Mouse (Mus musculus): ENCODE data around the gene Fpr1. TPM values are rescaled to one million over a fixed set of nuclear protein-coding genes. Genes with fewer than 3 reads are reported as not detected.
A peak's percentile ranks its signal among the peaks of the same experiment; 100 is the strongest.
"Not testable (repeated sequence)": the region's sequence is repeated elsewhere in the genome, so short reads cannot be mapped to it uniquely, and the experiment has no call there.

The Fpr1 gene
- 0.33 TPM in 1 of 2 replicates, not detected in the other for total RNA-seq (2021)
- long read RNA-seq, experiment 1 = 0 reads
- long read RNA-seq, experiment 2, partial matches to known transcripts = 0 of 1 reads
- long read RNA-seq, experiment 2, other reads (novel, unspliced or antisense) = 0 of 1 reads

DNA sequence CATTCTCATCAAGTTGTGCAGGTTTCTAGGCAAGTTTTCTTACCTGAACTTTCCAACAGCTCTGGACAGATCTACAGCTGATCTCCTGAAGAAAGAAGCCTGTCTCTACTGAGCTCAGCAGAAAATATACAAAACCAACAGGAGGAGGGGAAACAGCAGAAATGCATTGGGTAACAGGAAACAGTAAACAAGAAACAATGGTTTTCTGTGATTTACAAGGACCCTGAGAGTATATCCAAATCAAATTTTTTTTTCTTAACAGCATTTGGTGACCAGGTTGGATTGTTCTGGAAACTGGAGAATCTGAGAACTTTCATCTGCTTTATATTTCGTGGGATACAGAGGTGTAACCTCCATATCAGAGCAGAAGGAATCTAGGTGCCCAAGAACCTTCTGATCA, at the start of gene Fpr1:
Fpr1 (minus strand) TSS at position 101 of the 400 bp plus-strand sequence.
- DNase-seq = no peak

DNA sequence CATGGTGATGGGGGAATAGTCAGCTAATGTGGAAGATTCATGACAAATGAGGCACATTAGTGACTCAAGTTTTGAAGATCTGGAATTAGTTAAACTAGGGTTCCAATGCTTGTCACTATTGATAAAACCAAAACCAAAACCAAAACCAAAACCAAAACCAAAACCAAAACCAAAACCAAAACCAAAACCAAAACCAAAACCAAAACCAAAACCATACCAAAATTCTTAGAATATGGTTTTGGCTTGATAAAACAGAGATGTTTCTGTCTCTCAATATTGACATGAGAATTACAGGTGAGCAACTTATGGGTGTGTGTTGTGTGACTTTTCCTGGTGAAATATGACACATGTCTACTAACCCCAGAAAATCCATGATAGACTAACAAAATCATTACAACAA, 34.0 kb upstream of the Fpr1 start:
- no peak for DNase-seq

DNA sequence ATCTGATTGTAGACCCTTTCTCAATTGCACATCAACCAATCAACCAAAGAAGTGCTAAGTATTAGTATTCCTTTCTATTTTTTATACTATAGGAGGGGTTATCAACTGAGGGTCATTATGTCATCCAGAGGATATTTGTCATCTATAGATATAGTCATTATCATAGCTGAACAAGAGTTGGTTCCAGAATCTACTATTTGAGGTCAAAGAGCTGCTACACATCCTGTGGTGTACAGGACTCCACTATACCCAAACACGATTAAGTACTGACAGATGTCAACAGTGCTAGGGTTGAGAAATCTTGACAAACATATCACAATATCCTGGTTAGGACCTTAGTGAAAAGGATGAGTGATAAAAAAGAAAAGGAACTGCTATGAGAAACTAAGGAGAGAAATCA, 33.6 kb upstream of the Fpr1 start:
- DNase-seq = no peak

DNA sequence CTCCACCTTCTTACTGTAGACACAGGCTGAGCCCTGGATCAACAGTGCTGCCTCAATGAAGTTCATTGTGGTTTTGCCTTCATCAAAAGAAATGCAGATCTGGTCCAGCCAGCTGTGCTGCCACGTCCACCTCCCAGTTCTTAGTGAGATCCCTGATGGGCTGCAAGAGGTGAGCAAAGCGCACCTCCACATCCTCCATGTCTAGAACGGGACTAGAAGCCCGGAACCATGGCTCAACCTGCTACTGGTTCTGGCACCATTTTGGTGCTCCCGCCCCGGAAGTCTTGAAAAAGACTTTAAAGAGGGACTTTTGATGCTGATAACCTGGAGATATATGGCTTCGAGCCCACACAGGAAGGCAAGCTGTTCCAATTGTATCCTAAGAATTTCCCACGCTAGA, 28.9 kb upstream of the Fpr1 start:
- not testable (repeated sequence) for DNase-seq

DNA sequence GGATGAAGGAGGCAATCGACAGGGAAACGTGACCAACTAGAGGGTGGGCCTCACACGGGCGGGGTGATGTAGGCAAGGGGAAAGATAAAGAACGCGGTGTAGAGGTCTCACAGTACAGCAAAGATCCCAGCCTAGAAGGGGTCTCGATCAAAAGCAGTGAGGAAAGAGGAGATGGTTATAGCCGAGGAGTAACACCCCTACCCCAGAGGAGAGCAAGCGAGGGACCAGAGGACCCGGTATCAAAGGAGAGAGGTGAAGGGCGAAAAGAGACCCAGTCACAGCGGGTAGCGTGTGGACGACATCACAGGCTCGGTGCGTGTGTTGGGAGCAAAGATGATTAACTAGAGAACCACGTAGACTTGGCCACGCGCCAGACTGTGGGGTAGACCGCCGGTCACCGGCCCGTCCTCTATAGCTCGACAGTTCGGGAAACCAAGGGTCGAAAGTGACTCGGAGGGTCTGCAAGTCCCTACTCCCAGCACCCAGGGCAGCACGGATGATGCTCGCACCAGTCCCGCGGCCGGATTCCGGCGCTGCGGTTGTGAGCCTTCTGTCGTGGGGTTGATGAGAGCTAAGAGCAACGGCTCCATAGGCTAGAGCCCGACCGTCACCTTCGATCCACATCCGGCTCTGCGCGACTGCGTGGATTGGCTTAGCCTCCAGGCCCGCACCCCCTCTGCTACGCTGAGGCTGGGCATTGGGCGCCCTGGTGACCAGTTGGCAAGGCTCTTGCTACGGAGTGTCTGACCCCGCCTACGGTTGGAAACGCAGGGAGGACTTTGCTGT, 26.1 kb upstream of the Fpr1 start:
- peak; percentile 94 for DNase-seq

DNA sequence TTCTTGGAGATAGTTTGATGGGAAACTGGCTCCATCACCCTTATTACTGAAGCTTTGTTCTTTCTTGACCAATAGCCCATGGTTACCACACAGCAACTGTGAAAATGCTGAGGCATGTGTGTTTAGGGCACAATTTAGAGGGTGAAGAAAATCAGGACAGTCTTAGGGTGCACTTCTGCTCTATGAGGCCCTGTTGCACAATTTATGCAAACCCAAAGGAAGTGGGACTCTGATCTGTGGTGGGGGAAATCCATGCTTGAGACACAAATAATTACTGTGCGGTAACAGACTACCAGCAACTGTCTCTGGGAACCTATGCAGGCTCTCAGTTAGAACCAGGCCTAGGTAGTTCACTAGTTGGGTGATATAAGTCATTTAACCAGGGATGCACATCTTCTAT, 17.0 kb upstream of the Fpr1 start:
- no peak for DNase-seq

DNA sequence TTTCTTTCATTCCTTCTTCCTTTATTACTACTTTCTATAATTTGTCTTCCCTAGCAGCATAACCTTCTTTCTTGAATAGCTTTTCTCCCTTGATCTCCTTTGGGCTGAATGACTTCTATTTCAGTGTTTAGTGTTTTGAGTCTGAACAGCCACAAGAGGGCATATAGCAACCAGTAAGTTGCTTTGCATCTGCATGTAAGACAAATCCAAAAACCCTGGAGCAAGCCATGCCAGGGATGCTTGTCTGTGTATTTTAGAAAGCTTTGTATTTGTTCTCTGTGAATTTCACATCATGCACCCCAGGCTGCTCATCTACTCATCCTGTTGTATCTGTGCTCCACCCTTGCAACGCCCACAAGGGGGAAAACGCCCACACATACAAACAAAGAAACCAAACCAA, 15.5 kb upstream of the Fpr1 start:
- no peak for DNase-seq

DNA sequence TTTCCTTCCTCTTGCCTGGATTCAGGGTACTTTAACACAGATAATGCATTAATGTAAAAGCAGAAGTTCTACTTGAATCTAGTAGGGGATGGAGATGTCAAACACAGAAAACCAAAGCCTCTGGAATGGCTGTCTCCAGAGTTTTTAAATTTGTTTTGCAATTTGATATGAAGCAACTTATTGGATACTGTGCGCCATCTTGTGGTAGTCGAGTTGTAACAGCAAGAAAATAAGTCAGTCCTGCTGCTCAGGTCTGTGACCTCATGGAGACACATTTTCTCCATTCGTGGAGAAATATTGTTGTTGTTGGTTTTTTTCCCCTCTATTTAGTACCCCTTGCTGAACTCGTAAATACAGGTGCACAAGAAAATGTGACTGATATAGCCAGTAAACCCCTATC, 12.3 kb upstream of the Fpr1 start:
- DNase-seq = peak; percentile 51

DNA sequence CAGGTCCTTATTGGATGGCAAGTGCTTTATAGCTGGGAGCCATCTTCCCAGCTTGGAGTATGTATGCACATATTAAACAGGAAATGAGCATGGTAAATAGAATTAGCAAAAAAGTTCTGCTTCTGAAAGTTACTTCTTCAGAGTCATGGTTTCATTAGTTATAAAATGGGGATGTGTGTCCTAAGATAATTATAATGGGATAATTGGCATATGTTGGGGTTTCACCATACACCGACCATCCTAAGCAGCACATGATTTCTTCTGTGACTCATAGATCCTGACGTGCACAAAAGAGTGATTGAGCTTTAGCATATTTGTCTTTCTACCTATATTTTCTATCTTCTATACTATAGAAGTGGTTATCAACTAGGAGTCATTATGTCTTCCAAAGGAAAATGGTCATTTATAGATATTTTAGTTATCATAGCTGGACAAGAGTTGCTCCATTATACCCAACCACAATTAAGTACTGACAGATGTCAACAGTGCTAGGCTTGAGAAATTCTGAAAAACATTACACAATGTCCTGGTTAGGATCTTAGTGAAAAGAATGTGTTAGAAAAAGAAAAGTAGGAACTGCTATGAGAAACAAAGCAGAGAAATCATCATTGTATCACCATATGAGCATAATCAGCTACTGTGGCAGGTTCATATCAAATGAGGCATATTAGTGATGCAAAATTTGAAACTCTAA, 6.1 kb upstream of the Fpr1 start:
- DNase-seq = no peak

DNA sequence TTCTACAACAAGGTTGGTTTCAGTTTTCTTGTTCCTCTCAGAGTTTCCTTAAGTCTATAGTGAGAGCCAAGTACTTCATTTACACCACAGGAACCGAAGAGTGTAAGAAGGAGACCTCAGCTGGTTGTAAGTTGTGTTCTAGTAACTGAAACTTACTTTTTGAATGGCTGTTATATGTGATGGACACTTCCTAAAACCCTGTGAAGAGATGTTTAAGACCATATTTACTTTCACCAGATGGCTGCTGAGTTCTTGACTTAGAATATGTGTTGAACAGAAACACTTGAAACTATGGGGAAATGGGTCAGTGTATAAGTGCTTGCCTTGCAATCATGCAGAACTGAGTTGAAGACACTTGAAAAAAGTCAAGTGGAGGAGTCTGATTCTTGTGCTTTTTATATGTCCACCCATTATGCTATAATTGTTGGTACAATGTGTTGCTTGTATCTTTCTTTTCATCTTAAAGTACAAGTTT, 4.1 kb upstream of the Fpr1 start, which contains the start of the genes Fpr2 and Fpr3:
Fpr2 (plus strand) TSS at position 51 of the 475 bp plus-strand sequence.
Fpr3 (plus strand) TSS at position 79 of the 475 bp plus-strand sequence.
- DNase-seq = no peak

DNA sequence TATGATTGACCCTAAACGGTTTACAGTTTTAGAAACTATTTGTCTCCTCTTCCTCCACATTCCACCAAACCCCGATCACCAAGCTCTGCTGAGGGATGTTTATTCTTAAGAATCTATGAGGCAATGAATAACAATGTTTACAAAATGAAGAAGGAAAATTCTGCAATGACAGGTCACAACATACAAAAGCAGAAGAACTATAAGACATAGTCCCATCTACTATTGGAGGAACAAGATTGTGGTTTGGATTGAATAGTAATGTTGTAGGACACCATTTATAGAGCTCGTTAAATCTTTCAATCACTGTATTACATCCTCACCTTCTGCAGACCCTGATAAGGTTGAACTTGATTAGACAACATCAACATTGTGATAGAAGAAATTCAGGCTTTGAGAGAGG, 1.1 kb downstream of the Fpr1 start:
- DNase-seq = no peak

DNA sequence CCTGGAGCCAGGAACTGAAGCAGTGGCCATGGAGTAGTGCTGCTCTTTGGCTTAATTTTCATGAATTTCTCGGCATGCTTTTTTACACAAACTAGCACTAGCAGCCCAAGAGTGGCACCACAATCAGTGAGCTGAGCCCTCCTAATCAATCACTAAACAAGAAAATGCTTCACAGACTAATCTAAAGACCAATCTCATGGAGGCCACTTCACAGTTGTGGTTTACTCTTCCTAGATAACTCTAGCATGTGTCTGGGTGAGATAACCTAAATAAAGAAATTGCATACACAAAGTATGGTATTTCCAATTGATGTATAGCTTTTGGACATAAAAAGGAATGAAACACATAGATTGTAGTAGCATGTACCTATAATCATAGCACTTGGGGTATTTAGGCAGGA, 4.4 kb downstream of the Fpr1 start:
- DNase-seq = no peak

DNA sequence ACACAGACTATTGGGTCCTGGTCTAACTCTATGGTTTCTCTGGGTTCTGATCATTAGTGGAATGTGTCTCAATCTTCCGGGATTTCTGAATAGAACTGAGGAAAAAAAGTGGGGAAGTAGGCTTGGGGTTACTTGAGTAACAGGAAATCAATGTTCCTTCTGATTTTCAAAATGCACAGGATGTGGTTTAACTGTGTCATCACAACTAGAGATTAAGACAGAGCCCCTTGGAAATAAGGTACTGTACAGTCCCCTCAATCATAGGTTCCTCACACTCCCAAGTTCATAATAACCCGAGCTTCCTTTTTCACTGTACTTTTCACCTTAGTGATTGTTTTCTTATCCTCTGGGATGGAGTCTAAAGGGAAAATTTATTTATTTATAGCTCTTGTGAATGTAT, 12.0 kb downstream of the Fpr1 start:
- no peak for DNase-seq

DNA sequence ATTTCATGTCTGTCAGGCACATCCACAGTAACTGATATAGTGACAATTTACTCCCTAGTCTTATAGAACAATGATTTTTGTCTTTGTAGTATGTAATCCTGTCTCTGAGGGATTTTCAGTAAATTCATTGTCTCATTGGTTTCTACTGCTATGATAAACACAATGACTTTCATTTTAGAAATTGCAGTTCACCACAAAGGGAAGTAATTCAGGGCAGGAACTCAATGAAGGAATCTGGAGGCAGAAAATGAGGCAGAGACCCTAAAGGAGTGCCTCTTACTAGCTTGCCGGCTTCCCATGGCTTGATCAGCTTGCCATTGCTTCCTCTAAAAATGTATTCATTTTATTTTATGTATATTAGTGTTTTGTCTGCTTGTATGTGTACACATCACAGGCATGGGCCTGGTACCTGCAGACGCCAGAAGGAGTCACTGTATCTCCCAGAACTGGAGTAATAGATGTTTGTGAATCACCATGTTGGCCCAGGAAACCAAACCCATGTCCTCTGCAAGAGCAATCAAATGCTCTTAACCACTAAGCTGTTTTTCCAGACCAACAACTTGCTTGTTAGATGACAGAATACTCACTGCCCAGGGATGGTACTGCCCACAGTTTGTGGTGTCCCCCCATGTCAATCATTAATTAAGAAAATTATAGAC, 12.7 kb downstream of the Fpr1 start:
- no peak for DNase-seq

DNA sequence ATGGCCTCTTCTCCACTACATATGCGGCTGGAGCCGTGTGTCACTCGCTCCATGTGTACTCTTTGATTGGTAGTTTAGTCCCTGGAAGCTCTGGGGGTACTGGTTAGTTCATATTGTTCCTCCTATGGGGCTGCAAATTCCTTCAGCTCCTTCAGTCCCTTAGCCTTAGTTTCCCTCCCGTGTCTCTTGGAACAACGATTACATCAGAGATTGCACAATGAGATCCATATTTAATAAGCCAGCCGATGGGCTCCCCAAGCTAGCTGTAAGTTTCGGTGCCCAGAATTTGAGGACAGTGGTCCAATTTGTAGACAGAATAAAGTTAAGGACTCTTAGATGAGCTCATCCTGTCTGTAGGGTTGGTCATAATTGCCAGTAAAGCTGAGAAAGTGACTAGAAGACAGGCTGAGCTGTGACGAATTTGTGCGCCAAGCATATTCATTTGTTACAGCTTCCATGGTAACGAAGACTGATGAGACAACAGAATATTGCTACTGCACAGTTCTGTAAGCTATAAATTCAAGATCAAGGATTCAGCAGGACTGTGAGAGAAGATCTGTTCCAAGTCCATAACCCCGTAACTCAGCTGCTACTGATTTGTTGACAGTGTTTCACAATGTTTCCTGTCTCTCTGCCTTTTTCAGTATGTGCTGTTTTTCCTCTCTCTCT, 16.8 kb downstream of the Fpr1 start:
- no peak for DNase-seq

DNA sequence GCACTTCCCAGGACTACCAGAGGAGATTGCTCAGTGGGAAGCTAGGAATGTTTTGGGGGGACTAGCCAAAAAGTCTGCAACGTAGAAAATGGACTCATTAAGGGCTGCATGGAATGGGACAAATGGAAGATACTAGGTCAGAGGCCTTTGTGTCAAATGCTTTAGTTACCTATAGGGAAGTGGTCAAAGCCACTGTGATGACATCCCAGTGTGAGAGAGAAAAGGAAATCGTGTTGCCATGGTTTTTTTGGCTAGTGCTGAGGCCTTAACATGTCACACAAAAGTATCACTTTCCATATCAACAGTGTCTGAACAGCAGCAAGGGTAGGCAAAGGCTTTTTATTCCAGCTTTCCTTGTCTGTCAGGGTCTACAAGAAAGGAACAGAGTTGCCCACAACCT, 18.6 kb downstream of the Fpr1 start:
- DNase-seq = no peak

DNA sequence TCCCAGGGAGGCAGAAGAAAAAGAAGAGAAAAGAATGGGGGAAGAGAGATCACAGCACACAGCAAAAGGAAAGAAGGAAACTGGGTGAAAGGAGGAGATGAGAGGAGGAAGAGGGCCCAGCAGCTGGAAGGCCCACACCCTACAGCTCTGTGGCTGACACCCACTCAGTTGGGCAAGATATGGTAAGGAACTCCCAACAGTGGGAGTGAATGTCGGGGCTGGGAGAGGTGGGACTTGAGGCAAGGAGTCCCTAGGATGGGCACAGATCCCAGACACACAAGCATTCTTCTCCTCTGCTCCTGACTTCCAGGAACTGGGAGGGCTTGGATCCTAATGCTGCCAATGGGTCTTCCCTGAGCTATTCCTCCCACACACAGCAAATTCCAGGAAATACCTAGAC, 21.4 kb downstream of the Fpr1 start:
- no peak for DNase-seq

DNA sequence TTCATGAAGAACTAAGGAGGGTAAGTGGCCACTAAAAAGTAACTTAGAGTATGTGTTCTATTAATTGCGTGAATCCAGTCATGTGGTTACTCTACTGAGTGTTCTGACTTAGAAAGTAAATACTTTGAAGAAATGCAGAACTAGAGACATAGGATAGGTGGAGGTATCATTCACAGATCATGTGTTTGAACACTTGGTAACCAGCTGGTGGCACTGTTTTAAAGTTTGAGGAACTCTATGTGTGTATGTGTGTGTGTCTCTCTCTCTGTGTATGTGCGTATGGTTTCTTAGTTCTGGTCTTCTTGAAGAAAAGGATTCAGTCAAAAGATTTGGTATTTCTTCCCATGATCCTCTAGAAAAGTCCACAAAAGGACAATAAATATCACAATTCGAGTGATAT, 23.6 kb downstream of the Fpr1 start:
- no peak for DNase-seq

DNA sequence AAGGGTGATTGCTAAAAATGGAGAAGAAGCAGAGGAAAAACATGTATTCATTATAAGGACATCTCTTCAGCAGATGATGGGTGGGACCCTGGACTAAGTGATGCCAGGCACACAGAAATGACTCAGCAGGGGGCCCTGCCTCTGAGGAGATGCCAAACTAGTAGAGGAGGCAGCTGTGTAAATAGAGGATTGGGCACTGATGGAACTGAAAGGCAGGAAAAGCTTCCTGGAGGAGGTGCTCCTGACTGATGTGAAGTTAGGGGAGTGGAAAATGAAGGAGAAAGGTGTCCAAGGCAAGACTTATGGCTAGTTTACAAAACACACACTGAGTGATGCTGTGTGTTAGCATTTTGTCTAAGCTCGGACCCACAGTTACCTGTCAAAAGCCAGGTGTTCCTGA, 26.3 kb downstream of the Fpr1 start:
- DNase-seq = no peak

DNA sequence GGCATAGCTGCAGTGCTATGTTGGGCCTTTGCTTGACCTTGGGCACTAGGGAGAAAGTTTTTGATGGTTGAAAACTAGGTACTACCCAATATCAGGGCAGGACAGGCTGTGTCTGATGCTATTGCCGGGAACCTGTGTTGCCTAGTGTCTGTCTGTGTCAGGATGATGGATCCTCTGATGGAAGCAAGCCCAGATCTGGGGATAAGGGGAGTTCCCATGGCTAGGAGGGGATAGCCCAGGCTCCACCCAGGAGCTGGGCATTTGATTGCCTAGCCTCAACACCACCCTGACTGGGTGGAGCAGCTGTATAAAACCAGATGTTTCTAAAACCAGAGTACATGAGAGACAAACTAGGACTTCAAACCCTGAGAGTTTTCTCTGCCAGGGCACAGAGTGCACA, 27.1 kb downstream of the Fpr1 start:
- no peak for DNase-seq

DNA sequence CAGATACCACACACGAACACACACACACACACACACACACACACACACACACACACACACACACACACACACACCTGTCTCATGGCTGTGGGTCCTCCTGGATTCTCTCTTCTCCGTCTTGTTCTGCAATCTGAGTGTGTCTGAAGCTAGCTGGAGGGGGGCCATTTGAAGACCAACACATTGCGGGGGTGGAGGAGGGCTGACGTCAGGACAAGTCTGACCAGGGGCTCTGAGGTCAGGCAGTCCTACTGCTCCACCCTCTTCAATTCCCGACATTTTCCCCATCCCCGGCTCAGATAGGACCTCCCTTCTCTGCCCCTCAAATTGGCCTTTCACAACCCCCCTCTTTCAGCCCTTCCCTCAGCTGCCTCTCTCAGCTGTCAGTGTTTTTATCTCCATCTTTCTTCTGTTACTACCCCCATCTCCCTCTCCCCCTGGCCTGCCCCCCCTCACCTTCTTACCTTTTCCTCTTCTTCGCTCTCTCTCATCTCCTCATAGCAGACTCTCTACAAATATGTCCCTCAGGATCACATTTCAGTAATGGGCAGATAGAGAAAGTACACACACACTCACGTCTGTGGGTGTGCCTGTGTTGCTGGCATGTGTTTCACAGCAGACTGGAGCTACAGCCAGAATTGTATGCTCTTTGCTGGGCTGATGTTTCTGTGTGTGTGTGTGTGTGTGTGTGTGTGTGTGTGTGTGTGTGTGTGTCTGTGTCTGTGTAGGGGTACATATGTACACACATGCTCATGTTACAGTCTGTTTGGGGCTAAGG, 28.5 kb downstream of the Fpr1 start, which contains the start of gene Has1:
Has1 (minus strand) TSS at position 142 of the 775 bp plus-strand sequence.
- no peak for DNase-seq

All from adrenal gland, postnatal 14 days (tissue).